Mouse (Mus musculus) embryo, embryonic 10.5 days (tissue): ENCODE measurements at regions not wholly inside any gene's neighbourhood (a gene's known extent, or its start where the extent isn't known, plus 50 kb on each side); places are given as distances from the start of the nearest gene placed in this dataset.

Source experiments
- DNase-seq: peaks from one replicate; pipeline ENCODE4 v3.0.0-alpha.2; 2015; ENCODE audit warnings: low spot score

DNA sequence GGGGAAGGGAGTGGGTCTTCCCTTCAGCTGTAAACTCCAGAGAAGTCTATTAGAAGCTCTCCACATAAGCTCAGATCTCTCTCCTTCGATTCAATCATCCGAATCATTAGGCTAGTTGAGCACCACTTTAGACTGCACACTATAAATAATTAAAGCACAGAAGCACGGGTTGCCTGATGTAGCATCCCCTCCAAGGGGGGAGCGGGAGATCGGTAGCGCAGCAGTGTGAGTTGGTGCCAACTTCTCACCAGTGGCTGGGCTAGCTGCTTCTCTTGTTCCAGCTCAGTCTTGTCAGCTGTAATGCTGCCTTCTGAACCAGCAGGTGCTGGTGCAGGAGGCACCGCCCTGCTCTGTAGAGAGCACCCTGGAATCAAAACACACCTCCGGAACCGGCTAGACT lies 78.6 kb downstream of the A830031A19Rik start:
- DNase-seq = no peak

DNA sequence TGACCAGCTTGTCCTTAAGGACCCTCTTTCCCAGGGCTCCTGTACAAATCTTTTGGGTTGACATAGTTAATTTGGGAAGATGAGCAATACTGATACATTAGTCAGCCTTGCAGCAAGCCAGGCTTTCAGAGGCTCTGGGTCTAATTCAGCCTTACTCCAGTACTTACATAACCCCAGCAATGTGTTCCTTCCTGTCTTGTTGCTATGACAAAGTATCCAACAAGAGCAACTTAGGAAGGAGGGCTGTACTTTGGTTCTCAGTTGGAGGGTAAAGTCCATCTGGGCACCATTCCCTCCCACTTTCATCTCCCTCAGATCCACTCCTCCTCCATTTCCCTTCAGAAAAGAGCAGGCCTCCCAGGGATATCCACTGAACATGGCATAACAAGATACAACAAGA lies 80.7 kb downstream of the A830031A19Rik start:
- no peak for DNase-seq

DNA sequence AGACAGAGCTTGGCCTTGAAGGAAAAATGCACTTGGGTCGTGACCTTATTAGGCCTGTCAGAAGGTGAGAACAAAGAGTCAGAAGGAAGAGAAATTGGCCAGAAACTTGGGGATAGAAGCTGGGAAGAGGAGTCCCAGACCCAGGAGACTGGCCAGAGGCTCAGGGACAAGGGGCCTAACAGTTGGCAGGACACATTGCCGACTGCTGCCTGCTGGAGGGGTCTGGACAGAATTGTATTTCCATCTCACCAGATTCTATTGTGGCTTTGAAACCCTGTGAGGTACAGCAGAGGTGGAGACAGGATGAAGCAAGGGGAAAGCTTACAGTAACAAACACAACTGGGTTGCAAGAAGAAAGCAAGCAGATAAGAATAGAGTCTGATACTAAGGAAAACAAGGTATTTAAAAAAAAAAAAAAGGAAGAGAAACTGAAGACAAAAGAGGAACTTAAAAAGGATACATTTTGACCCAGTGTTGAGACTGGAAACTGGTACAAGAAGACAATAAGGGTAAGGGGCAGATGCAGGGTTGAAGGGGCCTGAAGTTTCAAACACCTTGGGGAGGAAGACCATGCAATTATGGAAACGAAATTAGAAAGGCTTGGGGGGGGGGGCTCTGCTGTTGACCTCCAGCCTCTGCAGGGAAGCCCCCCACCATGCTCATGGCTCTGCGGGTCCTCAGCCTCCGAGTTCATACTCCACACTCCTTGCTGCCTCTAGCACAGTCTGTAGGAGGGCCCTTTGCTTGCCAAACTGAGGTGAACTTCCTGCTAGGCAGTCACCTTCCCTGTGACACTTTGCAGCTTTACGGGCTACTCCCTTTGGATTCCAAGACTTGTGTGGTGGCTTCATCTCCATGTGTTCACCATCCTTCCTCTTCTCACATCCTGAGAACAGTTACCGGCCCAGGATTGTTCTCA lies 87.1 kb downstream of the A830031A19Rik start:
- no peak for DNase-seq

- DNase-seq = no peak
Observed at GRCm38 (mm10) chr11:23985231-23985630, 89.6 kb downstream of the A830031A19Rik start.

DNA sequence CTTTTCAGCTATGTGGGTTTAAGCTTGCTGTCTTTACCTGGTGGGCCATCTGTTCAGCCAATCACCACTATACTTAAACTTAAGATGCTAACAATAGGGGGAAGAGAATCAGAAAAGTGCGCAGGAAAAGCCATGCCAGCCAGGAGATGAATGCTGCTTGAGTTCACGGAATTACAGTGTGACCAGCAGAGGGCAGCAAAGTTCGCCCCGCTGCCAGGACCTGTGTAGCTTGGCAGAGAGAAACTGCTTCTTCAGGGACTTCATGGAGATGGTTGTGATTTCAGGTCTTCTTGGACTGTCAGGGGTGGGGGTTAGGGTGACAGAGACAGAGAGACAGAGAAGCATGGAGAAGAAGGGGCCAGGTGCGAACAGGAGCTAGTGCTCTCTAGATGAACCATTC lies 84.3 kb upstream of the Papolg start:
- DNase-seq = peak; percentile 88

GRCm38 (mm10) chr11:23978300-23978699 lies 83.2 kb upstream of the Papolg start:
- DNase-seq = no peak

DNA sequence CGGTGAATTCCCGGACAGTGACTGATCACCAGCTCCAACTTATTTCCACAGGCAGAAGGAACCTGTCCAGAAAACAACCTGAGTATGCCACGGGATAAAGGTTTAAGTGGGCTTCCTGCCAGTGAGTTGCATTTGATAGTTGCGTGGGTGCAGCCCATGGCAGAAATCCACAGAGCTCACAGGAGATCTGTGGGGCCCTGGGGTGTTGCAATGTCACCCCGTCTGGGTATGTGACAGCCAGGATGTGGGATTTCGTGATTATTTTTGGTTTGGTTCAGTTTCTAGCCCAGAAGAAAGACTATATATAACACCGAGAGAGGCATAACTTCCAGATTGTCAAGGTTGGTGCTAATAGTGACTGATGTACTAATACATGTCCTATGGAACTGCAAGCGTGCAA lies 82.0 kb upstream of the Papolg start:
- DNase-seq = no peak

GRCm38 (mm10) chr11:23954323-23954722 lies 59.3 kb upstream of the Papolg start:
- DNase-seq = peak; percentile 70

DNA sequence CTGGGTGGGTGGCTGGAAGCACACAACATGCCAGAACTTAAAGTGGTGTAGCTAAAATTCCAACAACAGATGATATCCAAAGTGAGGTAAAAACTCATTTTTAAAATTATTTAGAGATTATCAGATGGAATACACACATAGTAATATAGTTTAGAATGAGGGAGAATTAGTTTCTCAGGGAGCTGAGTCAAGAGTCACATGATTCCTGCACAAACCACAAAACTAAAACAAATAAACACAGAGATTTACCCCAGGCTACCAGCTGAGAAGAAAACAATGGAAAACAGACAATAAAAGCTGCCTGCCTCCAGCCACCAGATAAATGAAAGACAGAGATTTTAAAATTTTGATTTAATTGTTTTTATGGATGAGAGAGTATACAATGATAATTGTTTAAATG lies 50.9 kb upstream of the Papolg start:
- DNase-seq = no peak
